Mouse (Mus musculus): ENCODE results near the gene Plxnb1.

DNA sequence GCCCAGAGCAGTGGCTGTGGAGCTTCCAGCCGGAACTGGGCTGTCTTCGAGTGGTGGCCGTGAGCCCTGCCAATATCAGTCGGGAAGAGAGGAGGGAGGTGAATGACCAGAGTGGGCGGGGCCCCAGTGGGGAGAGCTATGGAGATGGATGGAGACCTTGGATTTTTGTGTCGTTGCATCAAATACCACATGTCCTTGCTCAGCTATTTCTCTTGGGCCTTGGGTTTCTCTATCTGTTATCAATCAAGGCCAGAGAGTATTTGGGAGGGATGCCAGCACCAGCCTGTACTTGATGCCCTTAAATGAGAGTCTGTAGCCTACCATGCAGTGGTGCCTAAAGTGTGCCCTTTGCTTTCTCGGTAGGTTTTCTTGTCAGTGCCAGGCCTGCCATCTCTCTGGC is 8.1 kb downstream of the Plxnb1 start:
- TF ChIP-seq CTCF (IDR thresholded peaks at IDR 0.05; ENCODE audit: control insufficient read depth, insufficient read depth, insufficient replicate concordance, low read depth, low read length) (no peak), POLR2A (IDR thresholded peaks at IDR 0.05; ENCODE audit: control insufficient read depth, low read depth, low read length) (no peak)
